Mouse (Mus musculus) telencephalon, adult 2 months (tissue): Measurements from ENCODE around the gene Cdc42se2.

Source experiments
- DNase-seq: peaks from one replicate; pipeline ENCODE4 v3.0.0-alpha.2; 2011; ENCODE audit warnings: low read depth, low spot score

Gene Cdc42se2

DNA sequence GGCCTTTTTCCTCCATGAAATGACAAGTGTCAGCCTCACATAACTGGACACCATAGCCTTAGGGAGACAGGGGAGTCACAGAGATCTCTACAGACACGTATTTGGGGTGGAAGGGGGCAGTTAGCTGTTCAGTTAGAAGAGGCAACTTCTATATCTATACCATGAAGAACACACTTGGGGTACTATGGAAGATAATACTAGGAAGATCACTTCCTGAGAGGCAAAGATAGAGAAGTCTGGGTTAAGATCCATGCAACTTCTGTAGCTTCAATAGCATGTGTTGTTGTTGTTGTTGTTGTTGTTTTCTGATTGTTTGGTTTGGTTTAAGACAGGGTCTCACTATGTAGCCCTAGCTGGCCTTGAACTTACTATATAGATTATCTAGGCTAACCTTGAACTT lies 5.7 kb upstream of the Cdc42se2 start:
- no peak for DNase-seq

GRCm38 (mm10) chr11:54791458-54791857 lies 4.0 kb upstream of the Cdc42se2 start:
- DNase-seq = no peak

DNA sequence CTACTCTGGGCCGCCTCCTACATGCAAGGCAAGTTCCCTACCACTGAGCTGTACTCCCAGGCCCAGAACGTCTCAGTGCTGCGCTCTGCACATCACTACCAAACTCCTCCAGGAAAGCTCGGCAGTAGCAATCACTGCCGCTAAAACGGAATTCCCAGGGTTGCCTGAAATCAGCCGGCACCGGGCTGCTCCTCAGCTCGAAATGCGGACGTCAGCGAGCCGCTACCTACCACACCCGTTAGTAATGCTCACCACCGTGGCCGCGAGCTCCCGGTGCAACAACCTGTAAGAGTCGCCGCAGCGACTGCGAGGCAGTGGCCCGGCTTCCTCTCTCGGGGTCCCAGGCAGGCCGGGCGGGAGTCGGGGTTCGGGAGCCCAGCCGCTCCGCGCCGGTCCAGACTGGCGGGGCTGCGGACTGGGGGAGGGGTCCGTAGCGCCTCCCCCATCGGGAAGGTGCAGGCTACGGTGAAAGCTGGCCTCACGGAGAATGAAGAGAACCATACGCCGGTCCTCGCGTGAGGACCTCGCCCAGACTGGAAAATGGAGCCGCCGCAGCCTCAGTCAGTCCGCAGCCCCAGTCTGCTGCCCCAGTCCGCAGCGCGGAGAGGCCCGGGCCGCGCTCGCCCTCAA lies 502 bp downstream of the Cdc42se2 start:
- DNase-seq = no peak

GRCm38 (mm10) chr11:54785566-54785965 lies 1.9 kb downstream of the Cdc42se2 start:
- DNase-seq = no peak

DNA sequence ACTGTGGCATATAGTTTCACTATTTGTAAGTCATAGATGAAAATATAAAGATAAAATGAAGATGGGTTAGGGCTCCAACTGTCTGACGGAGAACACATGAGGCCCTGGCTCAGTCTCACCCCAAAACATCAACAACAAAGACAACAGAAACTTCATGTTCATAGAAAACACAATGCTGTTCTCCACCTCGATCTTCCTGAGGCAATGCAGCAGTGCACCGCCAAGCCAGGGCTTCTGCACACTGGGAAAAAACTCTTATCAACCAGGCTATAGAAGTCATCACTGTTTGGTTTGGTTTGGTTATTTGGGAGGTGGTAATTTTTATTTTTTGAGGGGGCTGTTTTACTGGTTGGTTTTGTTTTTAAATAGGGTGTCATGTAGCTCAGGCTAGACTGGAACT lies 3.0 kb downstream of the Cdc42se2 start:
- no peak for DNase-seq

- DNase-seq = no peak
Measured at GRCm38 (mm10) chr11:54782253-54782652, 5.2 kb downstream of the Cdc42se2 start.

DNA sequence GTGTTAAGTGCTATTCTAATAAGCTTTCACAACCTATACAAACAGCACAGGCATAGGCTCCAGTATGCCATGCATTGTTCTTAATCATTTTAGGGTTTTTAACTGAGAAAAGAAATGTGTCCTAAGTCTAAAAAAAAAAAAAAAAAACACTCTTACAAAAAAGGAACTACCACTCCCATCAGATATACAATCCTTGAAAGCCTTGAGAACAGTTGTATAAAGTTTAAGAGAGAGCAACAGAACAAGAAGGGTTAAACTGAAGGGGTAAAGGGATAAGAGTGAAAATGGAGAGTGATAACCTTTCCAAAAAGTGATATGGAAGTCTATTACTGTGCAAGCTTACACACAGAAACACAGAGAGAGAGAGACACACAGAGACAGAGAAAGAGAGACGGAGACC lies 7.5 kb downstream of the Cdc42se2 start:
- no peak for DNase-seq

DNA sequence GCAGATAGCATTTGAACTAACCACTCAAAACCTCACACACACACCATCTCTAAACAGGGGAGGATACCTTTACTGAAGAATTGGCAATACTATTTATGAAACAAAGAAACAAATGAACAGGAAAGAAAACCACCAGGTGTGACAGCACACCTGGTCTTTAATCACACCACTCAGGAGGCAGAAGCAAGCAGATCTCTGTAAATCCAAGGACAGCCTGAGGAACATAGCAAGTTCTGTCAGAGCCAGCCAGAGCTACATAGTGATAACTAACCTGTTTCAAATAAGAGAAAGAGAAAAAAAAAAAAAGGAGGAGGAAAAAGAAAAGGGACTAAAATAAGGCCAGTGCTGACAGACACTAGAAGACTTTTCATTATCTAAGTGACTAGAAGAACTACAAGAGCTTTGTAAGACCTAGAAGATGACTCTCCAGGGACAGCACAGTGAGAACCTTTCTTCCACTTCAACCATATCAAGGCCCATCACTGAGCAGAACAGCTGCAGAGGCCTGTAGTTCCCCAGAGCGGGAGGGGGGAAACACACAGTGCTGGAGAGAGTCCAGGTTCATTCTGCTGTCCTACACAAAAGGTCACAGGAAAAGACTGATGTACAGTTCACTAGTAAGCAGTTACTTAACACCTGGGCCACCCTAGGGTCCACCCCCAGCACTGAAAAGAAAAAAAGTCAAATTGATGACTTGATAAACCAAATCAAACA lies 9.2 kb downstream of the Cdc42se2 start:
- no peak for DNase-seq

DNA sequence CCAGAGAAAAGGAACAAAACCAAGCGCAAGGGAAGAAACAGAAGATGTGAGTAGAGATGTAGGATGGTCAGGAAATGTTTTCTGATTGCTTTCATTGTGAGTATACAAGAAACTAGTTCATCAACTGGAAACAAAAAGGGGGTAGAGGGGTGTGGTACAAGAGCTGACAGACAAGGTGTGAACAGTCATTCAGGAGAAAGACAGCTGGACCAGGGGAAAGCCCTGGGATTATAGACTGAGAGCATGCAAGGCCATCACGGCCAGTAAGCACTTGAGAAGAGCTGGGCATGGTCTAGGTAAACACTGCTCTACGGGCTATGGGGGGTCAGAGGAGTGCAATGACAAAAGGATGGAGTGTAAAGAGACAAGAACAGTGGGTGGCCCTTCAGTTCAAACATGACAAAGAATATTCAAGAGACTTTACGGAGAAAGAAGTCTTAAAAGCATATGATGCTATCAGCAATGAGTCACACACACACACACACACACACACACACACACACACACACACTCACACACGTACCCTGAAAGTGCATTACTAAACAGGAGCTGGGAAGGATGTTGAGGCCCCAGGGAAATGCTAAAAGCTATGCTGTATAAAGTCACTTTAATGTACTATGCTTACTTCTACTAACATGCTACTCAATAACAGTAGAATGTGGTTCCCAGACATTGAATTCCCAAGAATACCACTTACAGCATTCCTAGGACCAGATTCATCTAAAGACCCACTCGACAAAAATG lies 9.9 kb downstream of the Cdc42se2 start:
- no peak for DNase-seq

DNA sequence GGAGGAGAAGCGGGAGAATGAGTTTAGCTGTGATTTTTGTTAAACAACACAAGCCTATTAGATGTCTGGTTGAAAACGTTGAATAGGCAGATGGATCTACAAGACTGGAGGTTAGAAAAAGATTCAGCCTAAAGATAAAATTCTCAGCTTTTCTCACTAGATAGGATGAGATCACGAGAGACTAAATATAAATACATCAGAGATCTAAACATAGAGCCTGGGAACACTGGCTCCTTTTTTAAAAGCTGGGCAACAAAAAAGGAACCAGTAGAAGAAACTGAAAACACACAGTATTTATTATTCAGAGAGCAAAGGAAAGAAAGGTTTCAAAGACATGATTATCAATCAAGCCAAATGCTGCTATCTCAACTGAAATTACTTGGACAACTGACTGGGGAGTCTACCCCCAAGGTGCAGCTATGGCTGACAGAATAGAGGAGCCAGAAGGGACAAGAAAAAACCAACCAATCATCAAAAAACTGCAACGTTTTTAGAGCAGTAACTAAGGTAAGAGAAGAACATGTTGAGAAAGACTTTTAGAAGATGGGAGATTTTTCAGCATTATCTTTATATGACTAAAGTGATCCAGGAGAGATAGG lies 10.6 kb downstream of the Cdc42se2 start:
- peak; percentile 84 for DNase-seq

DNA sequence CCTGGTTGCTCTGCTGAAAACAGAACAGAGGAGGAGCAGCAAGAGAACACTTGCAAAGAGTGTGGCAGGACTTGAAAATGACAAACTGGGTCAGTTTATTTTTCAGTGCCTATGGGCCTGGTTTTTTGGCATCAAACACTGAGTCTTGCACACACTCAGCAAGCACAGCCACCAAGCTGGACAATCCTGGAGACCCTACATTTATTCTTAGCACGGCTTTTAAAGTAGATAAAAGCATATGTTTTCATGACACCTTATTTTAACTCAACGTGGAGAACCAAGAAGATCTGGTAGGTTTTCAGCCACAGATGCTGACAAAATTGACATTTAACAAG lies 11.1 kb downstream of the Cdc42se2 start:
- no peak for DNase-seq

GRCm38 (mm10) chr11:54775628-54776366 lies 11.7 kb downstream of the Cdc42se2 start:
- DNase-seq = no peak

- DNase-seq = no peak
Measured at GRCm38 (mm10) chr11:54774282-54775078, 13.0 kb downstream of the Cdc42se2 start.

DNA sequence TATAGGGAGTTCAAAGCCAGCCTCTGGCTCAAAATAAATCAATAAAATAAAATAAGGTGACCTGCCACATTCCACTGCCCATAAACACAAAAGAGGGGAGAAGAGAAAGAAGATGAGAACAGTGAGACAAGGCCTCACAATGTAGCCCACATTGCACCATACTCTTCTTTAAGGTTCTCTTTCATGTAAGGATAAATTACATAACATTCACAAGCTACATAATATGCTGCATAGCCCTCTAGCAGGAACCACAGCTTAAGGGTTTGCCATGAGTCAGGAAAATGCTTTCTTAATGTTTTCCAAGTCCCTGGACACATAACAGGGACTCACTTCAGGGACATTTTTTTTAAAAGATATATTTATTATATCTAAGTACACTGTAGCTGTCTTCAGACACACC lies 15.9 kb downstream of the Cdc42se2 start:
- DNase-seq = no peak

DNA sequence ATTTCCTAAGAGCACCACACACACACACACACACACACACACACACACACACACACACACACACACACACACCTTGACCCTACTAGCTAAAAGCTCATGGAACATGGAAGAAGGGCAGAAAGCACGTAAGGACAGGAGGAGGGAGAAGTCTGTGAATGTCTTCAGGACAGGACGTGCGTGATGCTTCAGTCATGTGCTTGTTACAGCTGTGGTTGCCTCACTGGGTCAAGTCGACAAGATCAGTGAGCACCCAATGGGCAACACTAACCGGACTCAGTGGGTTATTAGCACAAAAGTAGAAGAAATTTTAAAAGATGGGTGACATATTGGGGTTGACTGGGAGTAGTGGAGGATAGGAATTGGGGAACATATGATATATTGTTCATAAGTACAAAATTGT lies 17.6 kb downstream of the Cdc42se2 start:
- no peak for DNase-seq

- DNase-seq = no peak
Measured at GRCm38 (mm10) chr11:54768116-54768690, 19.3 kb downstream of the Cdc42se2 start.

GRCm38 (mm10) chr11:54764759-54765158 lies 22.7 kb downstream of the Cdc42se2 start:
- DNase-seq = no peak

DNA sequence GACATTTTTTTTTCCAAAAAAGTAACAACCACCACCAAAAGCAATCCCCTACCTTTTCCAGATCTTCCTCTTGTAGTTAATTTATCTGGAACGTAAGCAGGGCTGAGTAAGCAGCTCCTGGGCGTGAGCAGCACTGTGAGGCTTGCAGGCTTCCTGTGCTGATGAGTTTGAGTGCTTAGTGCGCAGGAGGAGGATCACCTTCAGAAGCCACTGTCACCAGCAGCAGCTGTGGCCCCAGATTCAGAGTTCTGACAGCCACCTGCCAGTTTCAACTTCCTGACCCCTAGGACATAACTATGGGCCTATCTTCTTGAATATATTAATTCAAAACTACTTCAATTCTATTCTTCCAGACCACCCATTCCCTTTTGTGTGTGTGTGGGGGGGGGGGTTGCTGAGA lies 23.4 kb downstream of the Cdc42se2 start:
- no peak for DNase-seq

GRCm38 (mm10) chr11:54762735-54763134 lies 24.7 kb downstream of the Cdc42se2 start:
- no peak for DNase-seq

DNA sequence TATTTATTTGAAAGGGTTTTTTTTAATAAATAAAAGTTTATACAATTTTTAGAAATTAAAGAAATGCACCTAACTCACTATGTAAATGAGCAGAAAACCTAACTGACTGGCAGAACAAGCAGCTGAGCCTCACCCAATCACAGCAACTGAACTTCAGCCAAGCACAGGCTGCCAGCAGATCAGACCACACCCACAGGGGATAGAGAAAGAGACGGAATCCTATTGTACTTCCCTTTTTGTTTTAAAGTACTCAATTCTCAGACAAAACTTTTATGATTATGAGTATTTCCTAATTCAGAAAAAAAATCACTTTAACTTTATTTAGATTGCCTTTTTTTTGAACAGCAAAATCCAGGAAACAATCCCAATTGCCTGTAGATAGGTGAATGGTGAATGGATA lies 29.5 kb downstream of the Cdc42se2 start:
- DNase-seq = no peak
